Mouse (Mus musculus) megakaryocyte, embryonic 14.5 days (primary cell): ENCODE results near the gene Parg.

Source experiments
- FLI1 ChIP-seq: IDR thresholded peaks from 2 replicates; pipeline ENCODE4 v1.6.1; 2012; ENCODE audit warnings: low read length, inconsistent platforms, mixed read lengths
- GATA1 ChIP-seq: IDR thresholded peaks from 3 replicates; pipeline ENCODE4 v1.6.1; 2012; ENCODE audit warnings: mixed read lengths, low read length, inconsistent platforms, borderline replicate concordance

DNA sequence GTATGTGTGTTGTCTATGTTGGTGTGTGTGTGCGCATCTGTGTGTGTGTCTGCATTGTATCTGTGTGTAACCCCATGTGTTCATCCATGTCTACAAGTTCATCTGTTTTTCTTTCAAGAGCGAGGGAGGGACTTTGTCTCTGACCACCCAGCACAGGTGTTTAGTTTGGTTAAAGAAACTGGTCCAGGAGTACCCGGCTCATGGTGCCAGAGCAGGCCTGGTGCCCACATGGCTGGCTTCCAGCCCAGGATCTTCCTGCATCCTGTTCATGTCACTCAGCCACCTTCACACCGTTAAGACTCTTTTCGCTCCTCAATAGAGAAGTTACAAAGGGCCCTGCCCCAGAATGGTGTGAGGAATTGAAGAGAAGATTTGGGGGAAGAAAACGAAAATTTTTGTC is 134.3 kb downstream of the Parg start:
- no peak for TF ChIP-seq GATA1
- TF ChIP-seq FLI1 = no peak
